Mouse (Mus musculus): ENCODE data around the gene Acacb. TPM values are rescaled to one million over a fixed set of nuclear protein-coding genes. Genes with fewer than 3 reads are reported as not detected.

Gene Acacb
- 100 to 1,000 TPM; 120 to 133 TPM for total RNA-seq (2021)
- long read RNA-seq, experiment 1, full-length matches to known transcripts, result 2 of 42 reads
- long read RNA-seq, experiment 1, partial matches to known transcripts, result 39 of 42 reads
- long read RNA-seq, experiment 1, other reads (novel, unspliced or antisense), result 1 of 42 reads
- long read RNA-seq, experiment 2, full-length matches to known transcripts, result 4 of 41 reads
- long read RNA-seq, experiment 2, partial matches to known transcripts, result 35 of 41 reads
- long read RNA-seq, experiment 2, other reads (novel, unspliced or antisense), result 2 of 41 reads

DNA sequence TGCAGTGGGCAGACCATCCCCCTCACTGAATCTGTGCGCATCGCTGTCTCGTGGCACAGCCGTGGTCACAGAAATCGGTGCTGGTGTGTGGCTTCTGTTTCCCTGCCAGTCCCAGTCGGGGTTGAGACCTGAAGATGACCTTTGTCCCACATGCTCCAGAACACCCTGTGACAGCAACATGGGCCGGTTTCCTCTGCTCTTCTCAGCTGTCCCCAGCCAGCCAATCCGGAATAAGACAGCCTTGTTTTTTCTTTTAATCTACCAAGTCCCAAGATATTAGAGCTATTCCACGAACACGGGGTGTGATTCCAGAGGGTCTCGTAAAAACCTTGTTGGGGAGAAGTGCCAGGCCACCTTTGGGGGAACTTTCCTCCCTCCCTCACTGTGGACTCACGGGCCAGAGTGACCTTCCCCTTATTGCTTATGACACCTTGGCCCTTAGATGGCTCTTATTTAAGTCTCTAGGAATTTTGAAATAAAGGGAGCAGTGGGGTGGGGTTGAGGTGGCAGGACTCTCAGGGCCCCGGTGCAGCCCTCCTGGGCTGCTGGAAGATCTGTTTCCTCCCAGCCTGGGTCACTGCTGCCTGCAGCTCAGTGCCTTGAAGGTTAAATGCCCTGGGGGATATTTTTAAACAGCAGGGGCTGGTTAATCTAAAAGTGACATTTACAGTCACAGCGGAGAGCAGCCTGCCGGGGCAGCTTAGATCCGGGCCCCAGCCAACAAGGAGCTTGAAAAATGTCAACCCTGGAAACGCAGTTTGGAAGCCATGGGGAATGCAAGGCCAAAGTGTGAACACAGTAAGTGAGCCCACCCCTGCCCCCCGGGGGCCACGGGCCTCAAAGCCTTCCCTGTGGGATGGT lies at the start of gene Acacb:
TSS of gene Acacb (plus strand) at position 508 of the 861 bp plus-strand sequence.
- DNase-seq, result peak; percentile 77

DNA sequence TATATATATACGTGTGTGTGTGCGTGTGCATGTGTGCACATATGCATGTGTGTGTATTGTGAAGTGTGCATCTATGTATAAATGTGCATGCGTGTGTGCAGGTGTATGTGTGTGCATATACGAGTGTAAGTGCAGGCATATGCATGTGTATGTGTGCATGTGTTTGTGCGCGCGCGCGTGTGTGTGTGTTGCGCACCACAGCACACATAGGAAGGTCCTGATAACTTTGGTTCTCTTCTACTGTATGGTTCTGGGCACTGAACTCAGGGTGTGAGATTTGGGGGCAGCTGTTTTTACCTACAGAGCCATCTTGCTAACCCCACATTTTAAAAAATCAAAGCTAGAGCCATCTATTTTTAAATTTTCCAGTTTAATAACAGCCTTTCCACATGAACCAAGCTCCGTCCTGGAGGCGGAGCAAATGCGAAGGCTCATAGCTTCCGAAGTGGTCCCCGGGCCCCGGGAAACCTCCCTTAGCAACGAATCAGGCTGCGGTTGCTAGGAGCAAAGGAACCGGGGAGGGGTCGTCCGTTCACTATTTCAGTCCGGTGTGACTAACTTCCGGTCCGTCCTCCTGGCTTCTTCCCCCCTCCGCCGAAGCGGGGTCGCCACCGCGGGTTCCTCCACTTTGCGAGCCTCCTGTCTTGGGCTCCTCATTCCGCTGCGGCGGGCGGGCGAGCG lies 46.5 kb upstream of the Acacb start:
- peak; percentile 90 for DNase-seq

GRCm38 (mm10) chr5:114100390-114101099 lies 45.8 kb upstream of the Acacb start:
- no peak for DNase-seq

GRCm38 (mm10) chr5:114101873-114102272 lies 44.5 kb upstream of the Acacb start:
- DNase-seq, result no peak

GRCm38 (mm10) chr5:114102807-114103206 lies 43.5 kb upstream of the Acacb start:
- DNase-seq, result no peak

DNA sequence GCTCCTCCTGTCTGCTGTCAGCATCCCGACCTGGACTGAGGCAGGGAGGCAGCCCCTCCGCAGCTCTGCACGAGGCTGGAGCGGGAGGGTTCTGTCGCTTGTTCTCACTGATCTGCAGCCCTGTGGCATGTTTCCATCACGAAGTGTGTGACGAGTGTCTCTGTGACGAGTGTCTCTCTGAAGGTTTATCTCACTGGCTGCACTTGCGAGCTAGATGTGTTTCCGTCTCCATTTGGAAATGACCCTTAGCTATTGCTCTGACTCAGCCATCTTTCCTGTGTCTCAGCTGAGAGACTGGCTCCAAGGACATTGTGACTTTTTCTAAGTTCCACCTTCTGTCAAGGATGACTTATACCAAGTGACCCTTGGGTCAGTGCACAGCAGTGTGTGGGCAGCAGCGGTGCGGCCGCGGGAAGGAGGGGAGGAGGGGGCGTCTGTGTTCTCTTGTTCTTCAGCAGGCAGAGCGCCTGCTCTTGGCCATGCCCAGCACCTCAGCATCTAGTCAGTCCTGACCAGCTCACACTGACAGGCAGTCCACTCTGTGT lies 39.9 kb upstream of the Acacb start:
- DNase-seq, result no peak

DNA sequence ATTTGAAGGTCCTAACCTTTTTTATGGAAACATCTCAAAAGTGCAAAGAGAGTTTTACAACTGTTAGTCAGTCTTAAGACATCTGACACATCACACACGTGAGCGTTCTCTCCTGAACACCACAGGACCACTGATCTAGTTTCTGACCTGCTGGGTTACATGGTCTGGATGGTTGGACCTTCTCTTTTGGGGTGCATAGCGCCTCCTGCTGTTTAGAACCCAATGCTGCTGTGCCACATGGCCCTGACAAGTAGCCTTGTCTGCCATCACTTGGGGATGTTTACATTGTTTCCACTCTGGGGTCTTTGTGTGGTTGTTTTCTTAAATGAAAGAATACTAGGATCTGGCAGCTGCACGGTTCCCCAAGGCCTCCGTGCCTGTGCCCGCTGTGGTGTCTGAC lies 33.0 kb upstream of the Acacb start:
- DNase-seq, result no peak

DNA sequence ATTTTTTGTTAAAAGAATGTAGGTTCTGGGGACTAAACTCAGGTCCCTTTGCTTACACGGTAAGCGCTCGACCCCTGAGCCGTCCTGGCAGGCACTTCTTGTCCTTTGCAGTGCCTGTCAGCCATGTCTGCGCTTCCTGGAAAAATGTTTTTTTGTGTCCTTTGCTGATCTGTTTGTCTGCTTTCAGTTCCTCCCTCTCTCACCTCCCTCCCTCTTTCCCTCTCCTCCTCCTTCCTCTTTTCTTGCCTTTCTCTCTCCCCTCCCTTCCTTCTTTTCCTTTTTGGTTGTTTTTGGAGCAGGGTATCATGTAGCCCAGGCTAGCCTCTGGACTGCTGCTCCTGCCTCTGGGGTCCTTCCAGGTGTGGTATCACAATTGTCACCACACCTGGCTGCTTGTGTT lies 31.3 kb upstream of the Acacb start:
- no peak for DNase-seq

GRCm38 (mm10) chr5:114116586-114116985 lies 29.7 kb upstream of the Acacb start:
- DNase-seq, result no peak

GRCm38 (mm10) chr5:114119806-114120205 lies 26.5 kb upstream of the Acacb start:
- no peak for DNase-seq

- DNase-seq, result no peak
Observed at GRCm38 (mm10) chr5:114126008-114126407, 20.3 kb upstream of the Acacb start.

DNA sequence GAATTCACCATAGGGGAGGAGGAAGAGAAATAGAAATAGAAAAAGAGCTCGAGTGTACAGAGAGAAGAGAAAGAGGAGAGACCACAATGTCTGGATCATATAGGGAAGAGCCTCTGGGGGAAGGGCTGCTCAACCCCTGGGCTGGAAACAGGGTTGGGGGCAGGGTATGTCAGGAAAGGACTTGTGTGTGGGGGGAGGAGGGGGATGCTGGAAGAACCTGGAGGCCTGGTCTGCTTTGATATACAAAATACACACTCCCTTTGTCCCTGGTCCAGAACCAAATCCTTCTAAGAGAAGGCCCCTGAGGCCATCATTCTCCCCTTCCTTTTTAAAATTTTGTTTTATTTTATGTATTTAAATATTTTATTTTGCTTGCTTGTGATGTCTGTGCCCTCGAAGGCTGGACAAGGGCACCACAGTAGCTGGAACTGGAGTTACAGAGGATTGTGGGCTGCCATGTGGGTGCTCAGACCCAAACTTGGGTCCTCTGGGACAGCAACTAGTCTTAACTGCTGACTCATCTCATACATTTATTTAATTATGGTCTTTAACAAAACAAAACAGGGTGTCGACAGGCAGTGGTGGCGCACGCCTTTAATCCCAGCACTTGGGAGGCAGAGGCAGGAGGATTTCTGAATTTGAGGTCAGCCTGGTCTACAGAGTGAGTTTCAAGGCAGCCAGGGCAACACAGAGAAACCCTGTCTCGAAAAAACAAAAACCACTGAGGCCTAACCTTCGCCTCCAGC lies 19.7 kb upstream of the Acacb start:
- no peak for DNase-seq

GRCm38 (mm10) chr5:114127374-114128349 lies 18.7 kb upstream of the Acacb start, which contains the start of gene Alkbh2:
Gene Alkbh2 (minus strand): TSS chr5:114128218.
- peak; percentile 77 for DNase-seq

- DNase-seq, result no peak
Observed at GRCm38 (mm10) chr5:114129550-114130210, 16.7 kb upstream of the Acacb start.

DNA sequence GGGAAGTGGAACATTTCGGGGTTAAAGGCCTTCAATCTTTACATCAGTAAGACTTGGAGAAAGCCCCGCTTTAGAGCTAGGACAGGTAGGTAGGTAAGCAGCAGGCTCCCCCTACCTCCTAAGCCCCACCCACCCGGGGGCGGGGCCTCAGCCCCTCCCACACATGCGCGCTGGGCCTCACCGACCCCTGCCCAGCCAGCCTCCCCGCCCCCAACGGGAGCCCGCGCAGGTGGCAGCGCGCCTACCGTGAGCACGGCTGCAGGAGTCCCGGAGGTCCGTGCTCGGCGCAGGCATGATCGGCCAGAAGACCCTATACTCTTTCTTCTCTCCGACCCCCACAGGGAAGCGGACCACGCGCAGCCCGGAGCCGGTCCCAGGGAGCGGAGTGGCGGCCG lies 16.1 kb upstream of the Acacb start, which contains the start of gene Ung:
TSS of gene Ung (plus strand) at position 176 of the 395 bp plus-strand sequence.
- no peak for DNase-seq

GRCm38 (mm10) chr5:114130698-114131520 lies 15.4 kb upstream of the Acacb start:
- DNase-seq, result peak; percentile 92

DNA sequence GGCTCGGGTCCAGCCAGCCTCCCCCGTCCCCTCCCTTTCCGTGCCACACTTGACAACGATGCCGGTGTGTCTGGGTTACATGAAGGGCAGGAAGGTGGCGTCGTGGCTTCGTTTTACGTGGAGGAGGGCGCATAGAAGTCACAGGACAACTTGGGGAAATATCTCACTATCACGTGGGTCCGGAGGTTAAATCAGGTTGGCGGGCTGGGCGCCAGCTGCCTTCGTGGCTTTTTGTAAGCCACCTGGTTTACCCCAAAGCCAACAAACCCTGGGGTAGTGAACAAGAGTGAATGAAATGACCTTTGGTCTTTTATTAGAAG lies 14.9 kb upstream of the Acacb start:
- peak; percentile 49 for DNase-seq

GRCm38 (mm10) chr5:114132841-114133240 lies 13.5 kb upstream of the Acacb start:
- DNase-seq, result no peak
